Mouse (Mus musculus): ENCODE measurements at regions not wholly inside any gene's neighbourhood (a gene's known extent, or its start where the extent isn't known, plus 50 kb on each side); places are given as distances from the start of the nearest gene placed in this dataset.

GRCm38 (mm10) chr10:19443516-19443915 is 87.2 kb downstream of the Olig3 start:
- no peak overlapping the region for H3K4me3 ChIP-seq (ENCODE audit: low read depth, low read length)
- H3K9ac ChIP-seq (ENCODE audit: low read length): no peak overlapping the region
- H3K27ac ChIP-seq (ENCODE audit: low read depth, low read length): no peak overlapping the region
- H3K9me3 ChIP-seq (replicated peaks; ENCODE audit: control insufficient read depth, low read length): no peaks in the 10 kb centered on the region
- DNase-seq (ENCODE audit: low spot score): no peak
- 61% methylated on average over 8 of the region's 8 CpGs for WGBS
- no peaks in the 10 kb centered on the region for H3K36me3 ChIP-seq (ENCODE audit: control insufficient read depth, insufficient read depth, low read length)
- no peak overlapping the region for H3K4me2 ChIP-seq (ENCODE audit: low read length)
- no peak for ATAC-seq
- no peaks in the 10 kb centered on the region for H3K4me1 ChIP-seq (ENCODE audit: control insufficient read depth, insufficient read depth, low read length)
- no peaks in the 10 kb centered on the region for H3K27me3 ChIP-seq (replicated peaks; ENCODE audit: control insufficient read depth, insufficient read depth, low read length)

DNA sequence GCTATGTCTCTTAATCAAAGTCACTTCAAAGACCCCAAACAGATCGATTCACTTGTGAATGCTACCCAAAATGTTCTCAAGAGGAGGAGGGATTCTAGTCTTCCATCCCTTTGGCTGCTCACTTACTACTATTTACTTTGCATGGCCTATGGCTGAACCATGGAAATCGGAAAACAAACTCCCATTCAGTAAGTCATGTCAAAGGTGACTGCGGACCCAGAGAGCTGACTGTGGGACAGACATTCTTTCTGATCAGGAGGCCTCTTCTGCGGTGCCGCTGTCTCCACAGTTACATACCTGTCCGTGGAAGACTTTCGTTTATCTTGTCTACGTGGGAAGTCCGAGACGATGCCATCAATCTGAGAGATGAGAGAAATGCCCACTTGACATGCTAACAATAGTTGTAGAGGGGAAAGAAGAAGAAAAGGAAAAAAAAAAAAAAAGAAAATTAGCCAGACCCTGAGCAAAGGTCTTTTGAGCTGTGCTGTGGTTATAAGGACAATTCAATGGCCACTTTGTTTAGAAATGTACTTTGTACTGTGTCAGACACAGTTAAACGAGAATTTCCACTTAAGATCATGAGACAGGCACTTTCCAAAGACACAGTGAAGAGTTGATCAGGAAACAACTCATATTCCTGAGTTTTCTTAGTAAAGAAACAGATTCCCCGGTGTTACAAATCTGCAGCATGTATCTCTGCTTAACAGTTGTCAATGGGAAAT is 92.7 kb downstream of the Olig3 start:
- ATAC-seq (no peak), DNase-seq (ENCODE audit: low spot score) (no peak)
- Histone ChIP-seq H3K4me2 (ENCODE audit: low read length) (no peak overlapping the region), H3K9me3 (replicated peaks; ENCODE audit: control insufficient read depth, low read length) (no peaks in the 10 kb centered on the region), H3K4me3 (ENCODE audit: low read depth, low read length) (no peak overlapping the region), H3K4me1 (ENCODE audit: control insufficient read depth, insufficient read depth, low read length) (no peaks in the 10 kb centered on the region), H3K27me3 (replicated peaks; ENCODE audit: control insufficient read depth, insufficient read depth, low read length) (no peaks in the 10 kb centered on the region), H3K9ac (ENCODE audit: low read length) (no peak overlapping the region), H3K27ac (ENCODE audit: low read depth, low read length) (no peak overlapping the region), H3K36me3 (ENCODE audit: control insufficient read depth, insufficient read depth, low read length) (no peaks in the 10 kb centered on the region)
- WGBS: 82% methylated on average over 12 of the region's 12 CpGs

DNA sequence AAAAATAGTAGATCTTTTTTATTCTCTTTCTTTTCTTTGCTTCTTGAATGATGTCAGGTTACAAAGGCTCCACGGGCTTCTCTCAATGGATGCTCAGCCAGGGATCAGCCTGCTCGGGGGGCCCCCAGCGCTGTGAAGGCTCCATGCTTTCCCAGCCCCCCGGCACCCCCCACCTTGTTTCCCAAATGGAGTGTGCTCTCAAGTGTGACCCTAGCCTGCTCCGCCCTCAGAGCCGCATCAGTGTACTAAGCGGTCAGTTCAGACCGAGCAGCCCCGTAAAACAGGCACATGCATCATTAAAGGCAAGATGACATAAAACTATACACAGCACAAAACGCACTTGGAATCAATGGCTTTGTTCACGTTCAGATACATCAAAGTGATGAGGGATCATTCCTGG is 102.7 kb downstream of the Olig3 start:
- DNase-seq (ENCODE audit: low spot score): no peak
- peak overlapping the region; percentile 25; the same call in 1 of the 2 replicates for H3K4me2 ChIP-seq (ENCODE audit: low read length)
- ATAC-seq: peak; percentile 12; the same call in 1 of the 2 replicates
- WGBS: 31% methylated on average over 11 of the region's 11 CpGs
- H3K27ac ChIP-seq (ENCODE audit: low read depth, low read length): no peak overlapping the region
- H3K9me3 ChIP-seq (replicated peaks; ENCODE audit: control insufficient read depth, low read length): no peaks in the 10 kb centered on the region
- H3K9ac ChIP-seq (ENCODE audit: low read length): no peak overlapping the region
- H3K36me3 ChIP-seq (ENCODE audit: control insufficient read depth, insufficient read depth, low read length): no peaks in the 10 kb centered on the region
- peaks cover 5% of the 10 kb centered on the region; the same call in 1 of the 2 replicates for H3K4me1 ChIP-seq (ENCODE audit: control insufficient read depth, insufficient read depth, low read length)
- no peaks in the 10 kb centered on the region for H3K27me3 ChIP-seq (replicated peaks; ENCODE audit: control insufficient read depth, insufficient read depth, low read length)
- no peak overlapping the region for H3K4me3 ChIP-seq (ENCODE audit: low read depth, low read length)

DNA sequence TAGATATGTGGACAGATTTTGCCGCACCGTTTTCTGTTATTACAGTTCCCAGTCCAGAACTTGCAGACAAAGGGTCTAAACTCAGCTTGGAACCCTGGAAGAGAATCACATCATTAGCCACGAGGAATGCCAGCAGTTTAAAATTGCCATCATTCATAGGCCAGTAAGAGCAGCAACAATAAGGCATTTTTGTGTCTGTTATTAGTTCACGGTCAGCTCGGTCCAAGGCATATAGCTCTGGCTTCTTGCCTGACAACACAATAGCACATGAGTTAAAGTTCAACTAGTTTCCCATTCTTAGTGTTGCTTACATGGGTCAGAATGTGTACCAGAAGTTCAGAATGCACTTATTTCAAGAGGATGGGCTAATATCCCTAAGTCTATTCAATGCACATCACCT is 103.4 kb downstream of the Olig3 start:
- no peak for ATAC-seq
- Histone ChIP-seq H3K27me3 (replicated peaks; ENCODE audit: control insufficient read depth, insufficient read depth, low read length) (no peaks in the 10 kb centered on the region), H3K36me3 (ENCODE audit: control insufficient read depth, insufficient read depth, low read length) (no peaks in the 10 kb centered on the region), H3K9me3 (replicated peaks; ENCODE audit: control insufficient read depth, low read length) (no peaks in the 10 kb centered on the region), H3K4me3 (ENCODE audit: low read depth, low read length) (no peak overlapping the region), H3K4me1 (ENCODE audit: control insufficient read depth, insufficient read depth, low read length) (peaks cover 5% of the 10 kb centered on the region; the same call in 1 of the 2 replicates), H3K27ac (ENCODE audit: low read depth, low read length) (no peak overlapping the region), H3K9ac (ENCODE audit: low read length) (no peak overlapping the region), H3K4me2 (ENCODE audit: low read length) (no peak overlapping the region)
- DNase-seq (ENCODE audit: low spot score): no peak
- 66% methylated on average over 5 of the region's 5 CpGs for WGBS

GRCm38 (mm10) chr10:19460164-19460563 is 103.8 kb downstream of the Olig3 start:
- H3K9ac ChIP-seq (ENCODE audit: low read length): no peak overlapping the region
- DNase-seq (ENCODE audit: low spot score) (peak; percentile 65), ATAC-seq (peak; percentile 85)
- 55% methylated on average over 4 of the region's 4 CpGs for WGBS
- no peaks in the 10 kb centered on the region for H3K36me3 ChIP-seq (ENCODE audit: control insufficient read depth, insufficient read depth, low read length)
- no peaks in the 10 kb centered on the region for H3K9me3 ChIP-seq (replicated peaks; ENCODE audit: control insufficient read depth, low read length)
- H3K4me1 ChIP-seq (ENCODE audit: control insufficient read depth, insufficient read depth, low read length): peaks cover 5% of the 10 kb centered on the region; the same call in 1 of the 2 replicates
- H3K27ac ChIP-seq (ENCODE audit: low read depth, low read length): no peak overlapping the region
- no peaks in the 10 kb centered on the region for H3K27me3 ChIP-seq (replicated peaks; ENCODE audit: control insufficient read depth, insufficient read depth, low read length)
- no peak overlapping the region for H3K4me2 ChIP-seq (ENCODE audit: low read length)
- no peak overlapping the region for H3K4me3 ChIP-seq (ENCODE audit: low read depth, low read length)

DNA sequence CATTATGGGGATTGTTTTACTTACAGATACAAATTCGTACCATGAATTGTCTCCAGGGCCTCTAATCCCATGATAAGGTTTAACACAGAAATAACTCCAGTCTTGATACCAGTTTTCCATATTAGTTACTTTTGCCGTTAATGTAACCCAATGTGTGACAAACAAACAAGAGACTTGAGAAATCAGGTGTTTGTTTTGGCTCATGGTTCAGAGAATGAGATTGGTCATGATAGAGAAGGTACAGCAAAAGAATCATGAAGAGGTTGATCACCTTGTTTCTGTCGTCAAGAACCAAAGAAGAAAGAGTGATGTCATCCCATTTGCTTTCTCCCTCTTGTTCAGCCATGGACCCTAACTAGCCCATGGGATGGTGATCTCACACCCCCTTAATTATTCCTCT is 107.5 kb downstream of the Olig3 start:
- ATAC-seq (no peak), DNase-seq (ENCODE audit: low spot score) (no peak)
- H3K4me3 ChIP-seq (ENCODE audit: low read depth, low read length): no peak overlapping the region
- no peaks in the 10 kb centered on the region for H3K9me3 ChIP-seq (replicated peaks; ENCODE audit: control insufficient read depth, low read length)
- H3K4me2 ChIP-seq (ENCODE audit: low read length): no peak overlapping the region
- WGBS: 72% methylated on average over 3 of the region's 3 CpGs
- no peak overlapping the region for H3K27ac ChIP-seq (ENCODE audit: low read depth, low read length)
- H3K36me3 ChIP-seq (ENCODE audit: control insufficient read depth, insufficient read depth, low read length): no peaks in the 10 kb centered on the region
- H3K27me3 ChIP-seq (replicated peaks; ENCODE audit: control insufficient read depth, insufficient read depth, low read length): no peaks in the 10 kb centered on the region
- H3K9ac ChIP-seq (ENCODE audit: low read length): no peak overlapping the region
- H3K4me1 ChIP-seq (ENCODE audit: control insufficient read depth, insufficient read depth, low read length): peaks cover 5% of the 10 kb centered on the region; the same call in 1 of the 2 replicates

DNA sequence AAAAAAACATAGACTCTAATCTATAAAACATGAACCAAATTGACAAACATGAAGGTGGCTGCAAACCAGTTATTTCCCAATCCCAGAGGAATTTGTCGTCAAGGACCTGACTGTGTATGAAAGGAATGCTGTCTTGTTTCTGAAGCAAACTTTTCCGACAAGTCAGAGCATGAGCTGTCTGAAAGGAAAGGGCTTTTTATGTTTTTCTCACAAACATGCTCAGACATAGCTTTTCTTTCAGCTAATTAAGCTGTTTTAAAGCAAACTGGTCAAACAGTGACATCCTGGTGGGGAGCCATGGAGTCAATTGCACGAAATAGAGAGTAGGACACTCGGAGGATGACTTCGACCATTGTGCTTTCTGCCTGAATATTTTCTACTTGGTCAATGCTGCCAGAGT is 108.2 kb downstream of the Olig3 start:
- no peak for DNase-seq (ENCODE audit: low spot score)
- H3K27ac ChIP-seq (ENCODE audit: low read depth, low read length): no peak overlapping the region

DNA sequence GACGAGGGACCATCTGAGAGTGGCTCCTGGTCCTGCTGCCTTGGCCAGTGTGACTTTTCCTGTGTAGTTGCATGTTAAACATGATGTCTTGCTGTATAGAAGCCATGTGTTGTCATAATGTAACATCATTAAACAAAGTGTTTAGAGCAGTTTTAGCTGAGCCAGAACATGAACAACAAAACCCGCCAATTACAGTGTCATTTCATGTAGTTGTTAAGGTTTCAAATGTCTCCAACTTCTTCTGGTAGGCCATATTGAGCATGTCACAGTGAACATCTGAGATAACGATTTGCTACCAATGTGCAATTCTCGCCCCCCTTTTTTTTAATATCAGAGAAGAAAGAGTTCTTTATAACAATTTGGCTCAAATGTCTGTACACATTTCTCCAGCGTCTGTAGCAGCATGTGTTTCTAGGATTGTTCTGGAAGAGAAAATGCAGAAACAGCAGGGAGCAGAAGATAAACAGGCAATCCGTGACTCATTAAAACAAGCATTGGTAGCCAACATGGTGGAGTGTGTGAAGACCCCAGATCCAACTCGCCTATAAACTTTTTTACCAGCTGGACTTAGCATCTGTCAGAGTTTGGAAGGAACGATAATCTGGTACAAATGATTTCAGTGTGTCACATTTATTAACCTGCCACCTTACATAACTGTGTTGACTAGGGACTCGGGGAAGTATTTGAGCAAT is 115.2 kb downstream of the Olig3 start:
- Histone ChIP-seq H3K4me2 (ENCODE audit: low read length) (no peak overlapping the region), H3K4me3 (ENCODE audit: low read depth, low read length) (no peak overlapping the region), H3K9me3 (replicated peaks; ENCODE audit: control insufficient read depth, low read length) (no peaks in the 10 kb centered on the region), H3K27ac (ENCODE audit: low read depth, low read length) (no peak overlapping the region), H3K9ac (ENCODE audit: low read length) (no peak overlapping the region), H3K36me3 (ENCODE audit: control insufficient read depth, insufficient read depth, low read length) (no peaks in the 10 kb centered on the region), H3K4me1 (ENCODE audit: control insufficient read depth, insufficient read depth, low read length) (no peaks in the 10 kb centered on the region), H3K27me3 (replicated peaks; ENCODE audit: control insufficient read depth, insufficient read depth, low read length) (no peaks in the 10 kb centered on the region)
- peak; percentile 90 for ATAC-seq
- WGBS: 49% methylated on average over 9 of the region's 9 CpGs
- peak; percentile 92 for DNase-seq (ENCODE audit: low spot score)

More for the DNA sequence above, 108.2 kb downstream of the Olig3 start:
- peaks cover 5% of the 10 kb centered on the region; the same call in 1 of the 2 replicates for H3K4me1 ChIP-seq (ENCODE audit: control insufficient read depth, insufficient read depth, low read length)
- no peaks in the 10 kb centered on the region for H3K9me3 ChIP-seq (replicated peaks; ENCODE audit: control insufficient read depth, low read length)
- H3K4me2 ChIP-seq (ENCODE audit: low read length): no peak overlapping the region
- no peaks in the 10 kb centered on the region for H3K36me3 ChIP-seq (ENCODE audit: control insufficient read depth, insufficient read depth, low read length)
- ATAC-seq: no peak
- 41% methylated on average over 5 of the region's 5 CpGs for WGBS
- no peaks in the 10 kb centered on the region for H3K27me3 ChIP-seq (replicated peaks; ENCODE audit: control insufficient read depth, insufficient read depth, low read length)
- H3K9ac ChIP-seq (ENCODE audit: low read length): no peak overlapping the region
- H3K4me3 ChIP-seq (ENCODE audit: low read depth, low read length): no peak overlapping the region

DNA sequence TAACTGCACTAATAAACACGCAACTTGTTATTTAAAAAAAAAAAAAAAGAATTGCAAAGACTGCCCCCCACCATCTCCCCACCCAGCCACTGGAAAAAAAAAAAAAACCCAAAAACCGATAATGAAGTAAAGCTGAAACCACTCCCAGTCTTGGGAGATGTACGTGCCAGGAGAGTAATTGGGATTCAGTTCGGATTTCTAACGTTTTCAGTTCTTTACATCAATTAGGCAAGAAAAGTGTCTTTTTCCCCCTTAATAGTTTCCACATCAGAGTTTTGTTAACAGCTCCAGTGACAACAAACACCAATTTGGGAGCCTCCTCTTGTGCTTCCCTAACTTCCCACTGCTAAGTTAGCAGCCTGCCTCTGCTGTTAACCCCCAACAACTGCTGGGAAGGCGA is 115.7 kb downstream of the Olig3 start:
- peak; percentile 81 for DNase-seq (ENCODE audit: low spot score)
- Histone ChIP-seq H3K36me3 (ENCODE audit: control insufficient read depth, insufficient read depth, low read length) (no peaks in the 10 kb centered on the region), H3K4me2 (ENCODE audit: low read length) (no peak overlapping the region), H3K4me3 (ENCODE audit: low read depth, low read length) (no peak overlapping the region), H3K27me3 (replicated peaks; ENCODE audit: control insufficient read depth, insufficient read depth, low read length) (no peaks in the 10 kb centered on the region), H3K4me1 (ENCODE audit: control insufficient read depth, insufficient read depth, low read length) (no peaks in the 10 kb centered on the region), H3K9ac (ENCODE audit: low read length) (no peak overlapping the region), H3K27ac (ENCODE audit: low read depth, low read length) (no peak overlapping the region), H3K9me3 (replicated peaks; ENCODE audit: control insufficient read depth, low read length) (no peaks in the 10 kb centered on the region)
- 18% methylated on average over 6 of the region's 6 CpGs for WGBS
- peak; percentile 33 for ATAC-seq
